Mouse (Mus musculus): ENCODE data around the gene Clmn. TPM values are rescaled to one million over a fixed set of nuclear protein-coding genes. Genes with fewer than 3 reads are reported as not detected.

The Clmn gene
- polyA plus RNA-seq, 1 experiment from 2014 or later, result 2.6 TPM

GRCm38 (mm10) chr12:104799365-104799764 lies 65.5 kb downstream of the Clmn start:
- no peaks in the 10 kb centered on the region for H3K27me3 ChIP-seq (replicated peaks; ENCODE audit: low read depth, poor library complexity, severe bottlenecking)
- peaks cover 35% of the 10 kb centered on the region for H3K4me1 ChIP-seq
- peaks cover 19% of the 10 kb centered on the region for H3K9me3 ChIP-seq
- H3K4me3 ChIP-seq, result no peak overlapping the region
- DNase-seq (ENCODE audit: low spot score), result no peak
- 92% methylated on average over 3 of the region's 3 CpGs for WGBS
- H3K36me3 ChIP-seq (replicated peaks), result peaks cover 42% of the 10 kb centered on the region
- H3K27ac ChIP-seq (replicated peaks), result no peak overlapping the region

- no peak overlapping the region for H3K27ac ChIP-seq (replicated peaks)
- H3K4me3 ChIP-seq, result no peak overlapping the region
- peaks cover 44% of the 10 kb centered on the region for H3K36me3 ChIP-seq (replicated peaks)
- H3K27me3 ChIP-seq (replicated peaks; ENCODE audit: low read depth, poor library complexity, severe bottlenecking), result no peaks in the 10 kb centered on the region
- WGBS, result 89% methylated on average over 6 of the region's 6 CpGs
- DNase-seq (ENCODE audit: low spot score), result no peak
- peaks cover 19% of the 10 kb centered on the region for H3K9me3 ChIP-seq
- peaks cover 42% of the 10 kb centered on the region for H3K4me1 ChIP-seq
Observed at GRCm38 (mm10) chr12:104797905-104798304, 67.0 kb downstream of the Clmn start.

DNA sequence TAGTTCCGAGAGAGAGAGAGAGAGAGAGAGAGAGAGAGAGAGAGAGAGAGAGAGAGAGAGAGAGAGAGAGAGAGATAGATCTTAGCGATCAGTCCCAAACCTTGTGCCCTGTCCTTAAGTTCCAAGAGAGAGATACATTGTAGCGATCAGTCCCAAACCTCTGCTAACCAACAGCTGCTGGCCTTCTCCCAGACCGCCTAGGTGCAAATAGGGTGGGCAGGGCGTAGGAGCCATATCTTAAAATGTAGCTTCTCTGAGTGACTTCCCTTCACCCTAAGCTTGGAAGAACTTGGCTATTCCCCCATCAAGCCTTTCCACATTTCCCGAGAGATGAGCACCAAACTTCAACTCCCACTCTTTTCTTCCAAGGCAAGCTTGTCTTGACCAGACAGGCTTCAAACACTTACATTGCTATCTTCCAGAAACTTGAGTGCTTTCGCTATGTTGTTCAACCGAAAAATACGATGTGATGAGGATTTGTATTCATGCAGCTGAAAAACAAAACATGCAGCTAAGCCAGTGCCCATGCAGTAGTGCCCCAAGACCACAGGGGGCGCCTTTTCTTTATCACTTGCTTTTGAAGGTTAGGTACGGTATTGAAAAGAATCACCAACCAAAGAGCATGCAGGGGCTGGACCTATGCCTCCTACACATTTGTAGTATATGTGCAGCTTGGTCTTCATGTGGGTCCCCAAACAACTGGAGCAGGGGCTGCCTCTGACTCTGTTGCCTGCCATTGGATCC lies 68.1 kb downstream of the Clmn start:
- Histone ChIP-seq H3K27me3 (replicated peaks; ENCODE audit: low read depth, poor library complexity, severe bottlenecking) (no peaks in the 10 kb centered on the region), H3K4me1 (peaks cover 32% of the 10 kb centered on the region)
- 89% methylated on average over 11 of the region's 11 CpGs for WGBS

GRCm38 (mm10) chr12:104794957-104795356 lies 69.9 kb downstream of the Clmn start:
- 48% methylated on average over 5 of the region's 5 CpGs for WGBS
- DNase-seq (ENCODE audit: low spot score), result no peak
- Histone ChIP-seq H3K4me3 (no peak overlapping the region), H3K4me1 (peaks cover 24% of the 10 kb centered on the region), H3K9me3 (peaks cover 18% of the 10 kb centered on the region), H3K36me3 (replicated peaks) (peaks cover 41% of the 10 kb centered on the region), H3K27me3 (replicated peaks; ENCODE audit: low read depth, poor library complexity, severe bottlenecking) (no peaks in the 10 kb centered on the region), H3K27ac (replicated peaks) (no peak overlapping the region)

More for the DNA sequence above, 68.1 kb downstream of the Clmn start:
- DNase-seq (ENCODE audit: low spot score), result no peak
- H3K4me3 ChIP-seq, result no peak overlapping the region
- H3K27ac ChIP-seq (replicated peaks), result no peak overlapping the region
- peaks cover 46% of the 10 kb centered on the region for H3K36me3 ChIP-seq (replicated peaks)
- H3K9me3 ChIP-seq, result peaks cover 19% of the 10 kb centered on the region

DNA sequence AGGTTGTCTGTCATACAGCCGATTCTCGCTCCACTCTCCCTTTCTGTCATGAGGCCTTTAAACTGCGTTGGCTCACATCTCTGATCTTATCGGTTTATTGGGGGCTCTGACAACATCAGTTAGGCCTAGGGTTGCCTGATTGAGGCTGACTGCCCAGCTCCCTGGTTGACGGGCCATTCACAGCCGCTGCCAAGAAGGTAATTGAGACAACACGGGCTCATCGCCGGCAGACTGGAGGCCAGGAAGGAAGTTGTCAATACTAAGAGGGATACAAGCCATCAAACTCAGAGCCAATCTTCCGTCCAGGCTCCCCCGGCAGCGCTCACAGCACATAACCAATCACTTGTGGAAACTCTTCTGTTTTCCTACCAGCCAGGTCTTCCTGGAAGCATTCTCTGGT lies 71.4 kb downstream of the Clmn start:
- Histone ChIP-seq H3K27ac (replicated peaks) (no peak overlapping the region), H3K4me1 (peaks cover 24% of the 10 kb centered on the region), H3K27me3 (replicated peaks; ENCODE audit: low read depth, poor library complexity, severe bottlenecking) (no peaks in the 10 kb centered on the region), H3K4me3 (no peak overlapping the region), H3K36me3 (replicated peaks) (peaks cover 36% of the 10 kb centered on the region), H3K9me3 (peaks cover 6% of the 10 kb centered on the region)
- 57% methylated on average over 12 of the region's 12 CpGs for WGBS
- DNase-seq (ENCODE audit: low spot score), result peak; percentile 53

GRCm38 (mm10) chr12:104777603-104778002 lies 87.3 kb downstream of the Clmn start:
- no peak for DNase-seq (ENCODE audit: low spot score)
- H3K4me1 ChIP-seq, result peaks cover 11% of the 10 kb centered on the region
- H3K27me3 ChIP-seq (replicated peaks; ENCODE audit: low read depth, poor library complexity, severe bottlenecking), result no peaks in the 10 kb centered on the region
- 87% methylated on average over 1 of the region's 1 CpGs for WGBS
- no peak overlapping the region for H3K4me3 ChIP-seq
- peaks cover 51% of the 10 kb centered on the region for H3K36me3 ChIP-seq (replicated peaks)
- no peak overlapping the region for H3K27ac ChIP-seq (replicated peaks)
- no peaks in the 10 kb centered on the region for H3K9me3 ChIP-seq

DNA sequence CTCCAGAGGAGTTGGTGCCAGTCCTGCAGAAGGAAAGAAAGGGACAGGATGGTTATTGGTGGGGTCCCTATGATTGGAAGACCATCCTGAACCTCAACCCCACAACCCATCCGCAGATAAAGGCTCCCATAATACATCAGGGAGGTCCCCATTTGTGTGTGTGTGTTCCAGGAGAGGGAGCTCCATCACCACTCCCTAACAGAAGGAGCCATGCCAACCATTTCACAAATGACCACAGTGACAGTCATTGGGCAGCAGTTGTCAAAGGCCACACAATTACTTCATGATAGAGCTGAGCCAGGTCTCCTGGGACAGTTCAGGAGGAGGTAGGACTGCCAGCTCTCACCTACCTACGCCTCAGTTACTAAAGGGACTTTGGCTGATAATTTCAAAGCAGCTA lies 92.9 kb downstream of the Clmn start:
- H3K27me3 ChIP-seq (replicated peaks; ENCODE audit: low read depth, poor library complexity, severe bottlenecking), result no peaks in the 10 kb centered on the region
- no peak overlapping the region for H3K27ac ChIP-seq (replicated peaks)
- no peak overlapping the region for H3K4me3 ChIP-seq
- DNase-seq (ENCODE audit: low spot score), result no peak
- WGBS, result 78% methylated on average over 2 of the region's 2 CpGs
- H3K9me3 ChIP-seq, result no peaks in the 10 kb centered on the region
- peaks cover 10% of the 10 kb centered on the region for H3K36me3 ChIP-seq (replicated peaks)
- H3K4me1 ChIP-seq, result peaks cover 22% of the 10 kb centered on the region; the same call in 1 of the 2 replicates

DNA sequence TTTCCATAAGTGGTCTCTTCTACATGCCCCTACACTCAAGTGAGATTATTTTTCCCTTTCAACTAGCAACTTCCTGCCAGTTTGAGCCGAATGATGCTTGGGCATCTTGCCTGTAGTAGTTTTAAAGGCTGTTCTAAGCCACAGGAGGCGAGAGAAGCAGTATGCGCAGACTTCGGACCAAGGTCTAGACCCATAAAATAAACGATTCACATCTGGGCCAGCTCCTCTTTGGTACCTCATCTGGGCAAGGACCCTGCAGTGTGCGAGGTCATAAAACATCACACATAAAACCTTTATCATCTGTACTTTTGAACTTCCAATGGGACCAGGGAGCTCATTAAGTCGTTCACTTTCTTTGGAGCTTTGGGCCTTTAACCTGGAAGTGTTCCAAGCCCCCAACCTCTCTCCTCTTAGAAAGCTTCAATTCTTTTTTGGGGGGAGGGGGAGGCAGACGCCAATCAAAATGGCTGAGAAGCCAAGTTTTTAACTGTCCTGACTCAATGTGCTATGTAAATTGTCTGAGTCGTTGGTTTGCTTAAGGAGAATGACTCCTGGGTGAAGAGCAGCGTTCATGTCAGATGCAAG lies 95.6 kb downstream of the Clmn start:
- H3K36me3 ChIP-seq (replicated peaks), result no peaks in the 10 kb centered on the region
- H3K9me3 ChIP-seq, result no peaks in the 10 kb centered on the region
- peaks cover 22% of the 10 kb centered on the region; the same call in 1 of the 2 replicates for H3K4me1 ChIP-seq
- H3K27me3 ChIP-seq (replicated peaks; ENCODE audit: low read depth, poor library complexity, severe bottlenecking), result no peaks in the 10 kb centered on the region
- H3K27ac ChIP-seq (replicated peaks), result no peak overlapping the region
- no peak for DNase-seq (ENCODE audit: low spot score)
- no peak overlapping the region for H3K4me3 ChIP-seq
- WGBS, result 80% methylated on average over 10 of the region's 10 CpGs

DNA sequence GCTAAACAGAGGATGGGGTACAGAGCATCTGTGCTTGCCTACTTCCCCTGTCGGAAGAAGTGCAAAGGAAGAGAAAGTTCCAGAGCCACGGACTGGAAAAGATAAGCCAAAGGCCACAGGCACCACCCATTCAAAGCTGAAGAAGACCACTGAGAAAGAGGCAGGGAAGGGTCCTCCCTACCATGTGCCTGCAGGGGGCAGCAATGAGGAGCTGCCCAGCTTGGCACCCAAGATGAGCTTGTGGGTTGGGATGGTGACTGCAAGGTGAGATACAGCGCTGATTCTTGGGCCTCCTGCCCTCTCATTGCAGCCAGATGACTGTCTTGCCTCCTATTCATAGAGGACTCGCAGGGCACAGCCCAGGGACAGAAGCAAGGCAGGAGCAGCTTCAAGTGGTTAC lies 97.7 kb downstream of the Clmn start:
- DNase-seq (ENCODE audit: low spot score), result no peak
- peaks cover 25% of the 10 kb centered on the region for H3K4me1 ChIP-seq
- H3K27me3 ChIP-seq (replicated peaks; ENCODE audit: low read depth, poor library complexity, severe bottlenecking), result no peaks in the 10 kb centered on the region
- no peak overlapping the region for H3K4me3 ChIP-seq
- no peaks in the 10 kb centered on the region for H3K9me3 ChIP-seq
- H3K36me3 ChIP-seq (replicated peaks), result no peaks in the 10 kb centered on the region
- WGBS, result 84% methylated on average over 4 of the region's 4 CpGs
- H3K27ac ChIP-seq (replicated peaks), result no peak overlapping the region

DNA sequence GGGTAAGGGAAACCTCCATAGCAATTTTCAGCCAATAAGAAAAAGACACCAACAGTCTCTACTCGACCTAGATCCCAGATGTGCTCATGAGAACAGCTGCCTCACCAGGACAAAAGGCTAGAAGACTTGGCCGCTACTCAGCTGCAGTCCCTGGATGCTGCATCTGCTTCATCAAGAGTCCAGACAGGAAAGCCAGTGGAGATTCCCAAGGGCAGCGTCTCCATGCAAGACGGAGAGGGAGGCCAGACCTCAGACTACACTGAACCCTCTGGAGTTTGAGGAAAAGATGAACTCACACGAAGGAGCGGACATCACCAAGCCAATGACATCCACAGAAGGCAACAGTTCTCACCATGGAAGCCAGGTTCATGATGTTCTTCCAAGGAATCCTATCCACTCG lies 99.1 kb downstream of the Clmn start:
- H3K4me1 ChIP-seq, result peaks cover 25% of the 10 kb centered on the region
- no peaks in the 10 kb centered on the region for H3K36me3 ChIP-seq (replicated peaks)
- WGBS, result 88% methylated on average over 7 of the region's 7 CpGs

DNA sequence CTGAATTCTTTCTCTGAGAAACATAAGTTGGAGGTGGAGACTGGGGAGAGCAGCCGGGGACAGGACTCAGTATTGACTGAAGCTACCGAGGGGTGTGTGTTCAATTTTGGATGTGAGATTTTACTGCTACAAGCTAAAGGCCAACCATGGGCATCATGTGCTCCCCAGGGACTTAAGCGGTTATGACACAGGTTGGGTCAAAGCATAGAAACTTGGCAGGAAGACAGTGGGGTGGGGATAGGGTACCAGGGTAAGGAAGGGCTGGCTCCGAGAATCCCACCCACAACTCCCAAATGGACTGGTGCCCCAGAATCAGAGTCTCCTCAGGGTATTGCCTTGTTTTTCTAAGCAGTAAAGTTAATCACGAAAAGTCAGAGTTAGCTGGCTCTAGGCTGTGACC lies 99.8 kb downstream of the Clmn start:
- Histone ChIP-seq H3K27ac (replicated peaks) (no peak overlapping the region), H3K4me1 (peaks cover 25% of the 10 kb centered on the region)
- WGBS, result 87% methylated on average over 5 of the region's 5 CpGs

More for the DNA sequence above, 99.1 kb downstream of the Clmn start:
- Histone ChIP-seq H3K4me3 (no peak overlapping the region), H3K27ac (replicated peaks) (no peak overlapping the region), H3K27me3 (replicated peaks; ENCODE audit: low read depth, poor library complexity, severe bottlenecking) (no peaks in the 10 kb centered on the region), H3K9me3 (no peaks in the 10 kb centered on the region)
- DNase-seq (ENCODE audit: low spot score), result no peak

DNA sequence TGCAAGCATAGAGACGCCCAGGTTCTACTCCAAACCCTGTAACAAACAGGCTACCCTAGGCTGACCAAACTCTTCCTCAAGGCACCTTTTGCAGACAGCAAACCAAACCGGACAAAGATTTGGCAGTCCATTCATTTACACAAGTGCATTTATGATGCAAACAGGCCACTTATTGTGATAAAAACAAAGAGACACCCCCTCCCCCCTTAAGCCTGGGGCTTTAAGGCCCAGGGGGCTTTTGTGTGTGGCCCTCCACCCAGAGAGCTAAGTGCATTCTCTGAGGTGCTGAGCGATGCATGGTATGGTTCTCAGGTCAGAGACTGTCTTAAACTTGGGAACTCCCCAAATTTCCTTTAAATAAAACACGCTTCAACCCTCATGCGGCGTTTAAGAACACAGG lies 101.0 kb downstream of the Clmn start:
- no peak for DNase-seq (ENCODE audit: low spot score)
- H3K27ac ChIP-seq (replicated peaks), result no peak overlapping the region
- H3K9me3 ChIP-seq, result no peaks in the 10 kb centered on the region
- no peak overlapping the region for H3K4me3 ChIP-seq
- no peaks in the 10 kb centered on the region for H3K27me3 ChIP-seq (replicated peaks; ENCODE audit: low read depth, poor library complexity, severe bottlenecking)
- no peaks in the 10 kb centered on the region for H3K36me3 ChIP-seq (replicated peaks)
- 53% methylated on average over 6 of the region's 6 CpGs for WGBS
- peaks cover 16% of the 10 kb centered on the region for H3K4me1 ChIP-seq

More for the DNA sequence above, 99.8 kb downstream of the Clmn start:
- Histone ChIP-seq H3K9me3 (no peaks in the 10 kb centered on the region), H3K4me3 (no peak overlapping the region), H3K36me3 (replicated peaks) (no peaks in the 10 kb centered on the region), H3K27me3 (replicated peaks; ENCODE audit: low read depth, poor library complexity, severe bottlenecking) (no peaks in the 10 kb centered on the region)
- no peak for DNase-seq (ENCODE audit: low spot score)

GRCm38 (mm10) chr12:104761411-104761810 lies 103.5 kb downstream of the Clmn start:
- Histone ChIP-seq H3K27me3 (replicated peaks; ENCODE audit: low read depth, poor library complexity, severe bottlenecking) (no peaks in the 10 kb centered on the region), H3K9me3 (no peaks in the 10 kb centered on the region), H3K27ac (replicated peaks) (no peak overlapping the region), H3K4me3 (no peak overlapping the region), H3K4me1 (peaks cover 6% of the 10 kb centered on the region), H3K36me3 (replicated peaks) (no peaks in the 10 kb centered on the region)
- WGBS, result 83% methylated on average over 8 of the region's 8 CpGs
- no peak for DNase-seq (ENCODE audit: low spot score)

Measured in embryonic facial prominence, embryonic 10.5 days (tissue).